Mouse (Mus musculus) activated CD4-positive, CD25-positive, alpha-beta regulatory T cell, adult 9 weeks (primary cell): Measurements from ENCODE around the gene Spry1. TPM values are rescaled to one million over a fixed set of nuclear protein-coding genes. Genes with fewer than 3 reads are reported as not detected.

Experiments used
- polyA plus RNA-seq: library from polyadenylated mRNA; unstranded; fragments of 100-300 nt; shearing (Covaris generic); gene quantifications from one replicate; pipeline ENCODE4 v1.2.1, GENCODE M21; 2017

Gene Spry1
- 13.9 TPM for polyA plus RNA-seq

DNA sequence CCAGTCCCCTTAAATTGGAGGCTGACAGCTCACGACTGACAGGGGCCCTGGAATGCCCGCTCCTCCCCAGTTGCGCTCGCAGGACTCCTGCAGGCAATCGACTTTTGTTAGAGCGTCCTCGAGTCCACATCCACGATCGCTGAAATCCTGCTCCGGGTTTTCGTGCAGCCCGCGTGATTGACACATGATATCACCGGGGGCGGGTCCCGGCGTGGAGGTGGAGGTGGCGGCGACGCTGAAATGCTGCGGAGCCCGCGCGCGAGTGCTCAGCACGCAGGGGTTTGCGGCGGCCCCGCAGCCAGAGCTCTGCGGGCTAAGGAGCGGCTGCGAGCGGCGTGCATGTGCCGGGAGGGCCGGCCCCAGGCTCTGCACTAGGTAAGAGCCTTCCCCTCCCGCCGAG, at the start of gene Spry1:
Gene Spry1, plus strand, starts transcription at position 258 of the 400 bp plus-strand sequence.

Other genes with a start within 250 kb of the Spry1 start
- 50.9 TPM for gene Spata5, start 220.1 kb upstream of the Spry1 start, polyA plus RNA-seq
- 23.1 TPM for gene Nudt6, start 219.7 kb upstream of the Spry1 start, polyA plus RNA-seq
- 3.2 TPM for gene Gm5148, start 84.5 kb downstream of the Spry1 start, polyA plus RNA-seq